Mouse (Mus musculus) ES-E14 (cell line): ENCODE results near the gene Mrpl54. TPM values are rescaled to one million over a fixed set of nuclear protein-coding genes. Genes with fewer than 3 reads are reported as not detected.

Experiments
- DNase-seq: peaks from one replicate; pipeline ENCODE4 v3.0.0-alpha.2; 2013; ENCODE audit warnings: low read depth, low spot score
- H3K27ac ChIP-seq: 2 replicates; pipeline ENCODE4 v1.5.1; 2012; ENCODE audit warnings: low read depth, mild to moderate bottlenecking, low read length, moderate library complexity, mixed read lengths; ENCODE audit not compliant: poor library complexity, insufficient read depth, severe bottlenecking
- H3K36me3 ChIP-seq: 2 replicates; pipeline ENCODE4 v1.6.1; 2012; ENCODE audit warnings: mild to moderate bottlenecking, low read length, moderate library complexity, mixed read lengths; ENCODE audit not compliant: control insufficient read depth, poor library complexity, insufficient read depth, severe bottlenecking
- H3K4me1 ChIP-seq, 2 experiments: fragments of 150-350 bp in 1 of 2; sonication (generic) in 1 of 2; 2 replicates each; pipeline ENCODE4 v1.6.1; 2012; ENCODE audit warnings: low read length in 2 of 2, mild to moderate bottlenecking in 1 of 2, mixed read lengths in 1 of 2; ENCODE audit not compliant: control insufficient read depth in 2 of 2, insufficient read depth in 2 of 2, poor library complexity in 1 of 2
- H3K4me3 ChIP-seq, 2 experiments: fragments of 150-350 bp in 1 of 2; sonication (generic) in 1 of 2; 2 replicates each; pipeline ENCODE4 v1.5.1; 2012; ENCODE audit warnings: low read length in 2 of 2, low read depth in 1 of 2, mild to moderate bottlenecking in 1 of 2, mixed read lengths in 1 of 2; ENCODE audit not compliant: insufficient read depth in 1 of 2, poor library complexity in 1 of 2, severe bottlenecking in 1 of 2
- H3K9ac ChIP-seq: 2 replicates; pipeline ENCODE4 v1.6.1; 2012; ENCODE audit warnings: low read depth, mild to moderate bottlenecking, low read length, mixed read lengths; ENCODE audit not compliant: poor library complexity, insufficient read depth, severe bottlenecking
- H3K9me3 ChIP-seq: fragments of 150-350 bp; sonication (generic); 2 replicates; pipeline ENCODE4 v1.6.1; 2012; ENCODE audit warnings: low read depth, mild to moderate bottlenecking, low read length; ENCODE audit not compliant: control insufficient read depth, insufficient read depth
- CHD2 ChIP-seq: IDR thresholded peaks from 2 replicates; pipeline ENCODE4 v1.6.1; 2014; ENCODE audit warnings: mild to moderate bottlenecking, low read depth, low read length, inconsistent platforms
- HCFC1 ChIP-seq: IDR thresholded peaks from 2 replicates; pipeline ENCODE4 v1.6.1; 2012; ENCODE audit warnings: low read length, inconsistent platforms, borderline replicate concordance; ENCODE audit not compliant: insufficient read depth
- MAFK ChIP-seq: IDR thresholded peaks from 2 replicates; pipeline ENCODE4 v1.6.1; 2014; ENCODE audit warnings: mild to moderate bottlenecking, low read depth, low read length, inconsistent platforms; ENCODE audit not compliant: insufficient read depth
- ZC3H11A ChIP-seq: IDR thresholded peaks from 2 replicates; pipeline ENCODE4 v1.6.1; 2012; ENCODE audit warnings: low read depth, mild to moderate bottlenecking, inconsistent platforms, low read length, borderline replicate concordance
- ZNF384 ChIP-seq: IDR thresholded peaks from 2 replicates; pipeline ENCODE4 v1.6.1; 2012; ENCODE audit warnings: low read depth, low read length, inconsistent platforms
- in situ Hi-C, 2 experiments: fragments of 600-800 bp; cut with MboI; formaldehyde crosslinking; loops; one replicate each; pipeline ENCODE4 v1.15.1; 2025; ENCODE audit warnings: low sequenced_read_pairs in 2 of 2, inconsistent platforms in 1 of 2; ENCODE audit not compliant: unreplicated experiment in 2 of 2
- total RNA-seq: library from RNA; depleted of rRNA; stranded (reverse); fragments of 300-350 nt; gene quantifications from 2 replicates; pipeline ENCODE4 v1.2.3, GENCODE M21; 2012; rRNA removed

Mrpl54 gene
- 114 and 138 TPM in 2 replicates for total RNA-seq

- Histone ChIP-seq H3K9me3 (no peaks in the 10 kb centered on the region), H3K9ac (peak within 1 kb of the TSS; percentile 91), H3K36me3 (peaks cover 29% of the 10 kb centered on the region; the same call in 1 of the 2 replicates), H3K4me1 (peaks cover under 1 to 5% of the 10 kb centered on the region in 2 experiments; a peak in 2 of 4 replicates), H3K4me3 (peak within 1 kb of the TSS; percentile 79 to 98), H3K27ac (peak within 1 kb of the TSS; percentile 91)
- in situ Hi-C loops: no loop called here
- no peak for TF ChIP-seq ZNF384
- peak; percentile 93 for TF ChIP-seq HCFC1
- peak; percentile 94 for DNase-seq
Observed at GRCm38 (mm10) chr10:81266211-81267105, at the start of gene Mrpl54, which contains the start of gene Apba3. Gene Mrpl54, minus strand, starts transcription at chr10:81266934. Gene Apba3, plus strand, starts transcription at chr10:81266960.

- H3K9me3 ChIP-seq: no peaks in the 10 kb centered on the region
- no peak overlapping the region for H3K9ac ChIP-seq
- DNase-seq: no peak
- H3K4me1 ChIP-seq: peaks cover 0 to 15% of the 10 kb centered on the region in 2 experiments; a peak in 2 of 4 replicates
- H3K27ac ChIP-seq: no peak overlapping the region
- TF ChIP-seq HCFC1 (no peak), MAFK (no peak), CHD2 (no peak), ZNF384 (no peak), ZC3H11A (no peak)
- in situ Hi-C loops: no loop called here
- H3K36me3 ChIP-seq: peaks cover 42% of the 10 kb centered on the region
- no peak overlapping the region for H3K4me3 ChIP-seq
Observed at GRCm38 (mm10) chr10:81315587-81315986, 48.9 kb upstream of the Mrpl54 start.

GRCm38 (mm10) chr10:81314201-81314600 is 47.5 kb upstream of the Mrpl54 start:
- peaks cover 0 to 11% of the 10 kb centered on the region in 2 experiments; a peak in 2 of 4 replicates for H3K4me1 ChIP-seq
- in situ Hi-C loops: no loop called here
- no peak overlapping the region for H3K9ac ChIP-seq
- TF ChIP-seq HCFC1 (no peak), ZNF384 (no peak), ZC3H11A (no peak), MAFK (no peak), CHD2 (no peak)
- DNase-seq: no peak
- H3K27ac ChIP-seq: no peak overlapping the region
- H3K36me3 ChIP-seq: peaks cover 46% of the 10 kb centered on the region
- H3K4me3 ChIP-seq: no peak overlapping the region
- H3K9me3 ChIP-seq: no peaks in the 10 kb centered on the region

- TF ChIP-seq ZC3H11A (no peak), CHD2 (no peak), HCFC1 (no peak), ZNF384 (no peak), MAFK (no peak)
- in situ Hi-C loops: no loop called here
- Histone ChIP-seq H3K9ac (no peak overlapping the region), H3K4me1 (peaks cover 0 to 12% of the 10 kb centered on the region in 2 experiments; a peak in 2 of 4 replicates), H3K4me3 (no peak overlapping the region), H3K27ac (no peak overlapping the region), H3K36me3 (peaks cover 50% of the 10 kb centered on the region), H3K9me3 (no peaks in the 10 kb centered on the region)
- no peak for DNase-seq
Observed at GRCm38 (mm10) chr10:81313581-81313980, 46.8 kb upstream of the Mrpl54 start.
